Mouse (Mus musculus): ENCODE data around the gene Shb. TPM values are rescaled to one million over a fixed set of nuclear protein-coding genes. Genes with fewer than 3 reads are reported as not detected.

The Shb gene
- total RNA-seq, 2 experiments from 2014 or later: 51.4 to 110 TPM

- no peak for DNase-seq
Observed at GRCm38 (mm10) chr4:45481431-45481830, 50.8 kb downstream of the Shb start.

GRCm38 (mm10) chr4:45480595-45480994, 51.7 kb downstream of the Shb start:
- DNase-seq: no peak

- no peak for DNase-seq
Observed at GRCm38 (mm10) chr4:45479433-45479832, 52.8 kb downstream of the Shb start.

- no peak for DNase-seq
Observed at GRCm38 (mm10) chr4:45478178-45478577, 54.1 kb downstream of the Shb start.

GRCm38 (mm10) chr4:45477047-45477446, 55.2 kb downstream of the Shb start:
- no peak for DNase-seq

GRCm38 (mm10) chr4:45474832-45475231, 57.4 kb downstream of the Shb start:
- peak; percentile 49 to 56 for DNase-seq

GRCm38 (mm10) chr4:45474131-45474530, 58.1 kb downstream of the Shb start:
- DNase-seq: no peak

- DNase-seq: peak; percentile 88 to 90
Observed at GRCm38 (mm10) chr4:45473129-45473528, 59.1 kb downstream of the Shb start.

- no peak for DNase-seq
Observed at GRCm38 (mm10) chr4:45472706-45473105, 59.6 kb downstream of the Shb start.

- peak; percentile 63 for DNase-seq
Observed at GRCm38 (mm10) chr4:45471654-45472556, 60.4 kb downstream of the Shb start.

GRCm38 (mm10) chr4:45469057-45469456, 63.2 kb downstream of the Shb start:
- no peak for DNase-seq

- no peak for DNase-seq
Observed at GRCm38 (mm10) chr4:45468507-45468906, 63.8 kb downstream of the Shb start.

GRCm38 (mm10) chr4:45467115-45467912, 65.0 kb downstream of the Shb start:
- DNase-seq: peak; percentile 96 to 97

GRCm38 (mm10) chr4:45464941-45465340, 67.3 kb downstream of the Shb start:
- no peak for DNase-seq

GRCm38 (mm10) chr4:45464528-45464927, 67.7 kb downstream of the Shb start:
- DNase-seq: no peak

- no peak for DNase-seq
Observed at GRCm38 (mm10) chr4:45464123-45464522, 68.1 kb downstream of the Shb start.

GRCm38 (mm10) chr4:45462628-45463027, 69.6 kb downstream of the Shb start:
- no peak for DNase-seq

GRCm38 (mm10) chr4:45461661-45462060, 70.6 kb downstream of the Shb start:
- DNase-seq: peak in 1 of 2 experiments; percentile 60

GRCm38 (mm10) chr4:45459375-45459774, 72.9 kb downstream of the Shb start:
- no peak for DNase-seq

GRCm38 (mm10) chr4:45457543-45457942, 74.7 kb downstream of the Shb start:
- no peak for DNase-seq

GRCm38 (mm10) chr4:45455001-45455400, 77.3 kb downstream of the Shb start:
- no peak for DNase-seq

- DNase-seq: peak in 1 of 2 experiments; percentile 27
Observed at GRCm38 (mm10) chr4:45453271-45453851, 78.9 kb downstream of the Shb start.
